Mouse (Mus musculus) olfactory bulb, adult 2 months (tissue): Measurements from ENCODE around the gene Ddx55. TPM values are rescaled to one million over a fixed set of nuclear protein-coding genes. Genes with fewer than 3 reads are reported as not detected.
"Not testable (repeated sequence)": the region's sequence is repeated elsewhere in the genome, so short reads cannot be mapped to it uniquely, and the experiment has no call there.

ENCODE experiments used
- H3K27ac ChIP-seq: fragments of 200-500 bp; 2 replicates; pipeline ENCODE4 v1.5.1; 2012; ENCODE audit warnings: low read depth, low read length; ENCODE audit not compliant: insufficient read depth
- H3K4me1 ChIP-seq: fragments of 200-500 bp; 2 replicates; pipeline ENCODE4 v1.6.1; 2012; ENCODE audit warnings: low read length; ENCODE audit not compliant: control insufficient read depth, insufficient read depth
- H3K4me3 ChIP-seq: fragments of 200-500 bp; 2 replicates; pipeline ENCODE4 v1.5.1; 2012; ENCODE audit warnings: mild to moderate bottlenecking, low read depth, low read length, moderate library complexity; ENCODE audit not compliant: insufficient read depth
- CTCF ChIP-seq: fragments of 200-500 bp; IDR thresholded peaks from 2 replicates; pipeline ENCODE4 v1.5.1; 2012; ENCODE audit warnings: low read depth, mild to moderate bottlenecking, low read length, moderate library complexity; ENCODE audit not compliant: insufficient read depth
- POLR2A ChIP-seq: fragments of 200-500 bp; IDR thresholded peaks from 2 replicates; pipeline ENCODE4 v1.6.1; 2012; ENCODE audit warnings: mild to moderate bottlenecking, low read depth, low read length, moderate library complexity; ENCODE audit not compliant: insufficient read depth
- WGBS: fragments of 180-500 bp; shearing (Covaris S2); methylation state at CpG from one replicate; pipeline ENCODE4 v1.1.7; 2018; 5-methylcytosine and 5-hydroxymethylcytosine counted together
- polyA plus RNA-seq: library from polyadenylated mRNA; stranded (reverse); fragments of >200 nt; gene quantifications from 2 replicates; pipeline ENCODE4 v1.2.4, GENCODE M21; 2012; ENCODE audit warnings: low replicate concordance; ENCODE audit not compliant: missing spikeins, insufficient read depth, insufficient read length

Ddx55 gene
- polyA plus RNA-seq, 1 experiment = not detected

DNA sequence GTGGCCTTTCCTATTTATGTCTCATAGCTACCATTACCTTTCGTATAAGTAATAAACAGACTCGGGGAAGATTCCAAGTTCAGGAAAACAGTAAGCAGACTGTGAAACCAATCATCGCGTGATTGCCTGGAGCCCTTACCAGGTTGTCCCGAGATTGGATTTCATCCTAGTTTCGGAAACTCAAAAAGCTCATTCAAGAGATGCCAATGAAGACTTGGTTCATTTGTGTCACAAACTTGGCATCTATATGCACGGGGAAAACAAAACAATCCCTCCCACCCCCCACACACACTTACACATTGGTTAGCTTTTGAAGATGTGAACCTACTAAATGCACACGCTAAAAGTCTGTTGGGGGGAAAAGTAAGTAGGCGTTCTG, 581 bp upstream of the Ddx55 start:
- 3% methylated on average over 9 of the region's 9 CpGs for WGBS

DNA sequence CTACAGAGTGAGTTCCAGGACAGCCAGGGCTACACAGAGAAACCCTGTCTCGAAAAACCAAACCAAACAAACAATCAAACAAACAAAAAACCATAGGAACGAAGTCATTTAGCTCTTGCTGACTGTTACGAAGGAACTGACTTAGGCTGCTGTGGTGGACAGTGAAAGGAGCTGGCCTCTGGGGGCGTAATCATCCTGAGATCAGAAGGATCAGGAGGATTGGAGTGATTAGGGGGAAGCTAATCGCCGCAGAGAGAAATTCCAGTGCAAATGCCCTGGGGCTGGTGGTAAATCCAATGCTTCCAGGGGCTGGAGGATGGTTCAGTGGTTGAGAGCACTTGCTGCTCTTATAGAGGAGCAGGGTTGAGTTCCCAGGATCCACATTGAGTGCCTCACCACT, 943 bp downstream of the Ddx55 start:
- H3K4me1 ChIP-seq = peaks cover 2% of the 10 kb centered on the region; the same call in 1 of the 2 replicates
- no peak for TF ChIP-seq POLR2A
- no peak for TF ChIP-seq CTCF
- 64% methylated on average over 6 of the region's 6 CpGs for WGBS
- H3K4me3 ChIP-seq = no peak overlapping the region
- H3K27ac ChIP-seq = no peak overlapping the region

More for the DNA sequence above, 581 bp upstream of the Ddx55 start:
- H3K27ac ChIP-seq = no peak overlapping the region
- H3K4me1 ChIP-seq = peaks cover 2% of the 10 kb centered on the region; the same call in 1 of the 2 replicates
- no peak for TF ChIP-seq CTCF
- TF ChIP-seq POLR2A = no peak
- H3K4me3 ChIP-seq = no peak overlapping the region

DNA sequence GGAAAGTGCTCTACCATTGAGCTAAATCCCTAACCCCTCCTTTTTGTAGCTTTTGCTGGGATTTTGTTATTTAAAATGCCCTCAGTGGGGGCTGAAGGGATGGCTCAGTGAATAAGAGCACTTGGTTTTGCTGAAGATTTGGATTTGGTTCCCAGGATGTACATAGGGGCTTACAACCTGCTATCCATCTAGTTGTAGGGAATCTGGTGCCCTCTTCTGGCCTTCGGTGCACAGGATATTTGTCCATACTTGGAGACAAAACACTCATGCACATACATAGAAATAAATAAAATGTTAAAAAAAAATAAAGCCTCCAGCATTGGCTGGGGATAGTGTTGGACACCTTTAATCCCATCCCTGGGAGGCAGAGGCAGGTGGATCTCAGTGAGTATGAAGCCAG, 2.5 kb downstream of the Ddx55 start:
- WGBS = 73% methylated on average over 1 of the region's 1 CpGs
- Histone ChIP-seq H3K27ac (no peak overlapping the region), H3K4me1 (peaks cover 2% of the 10 kb centered on the region; the same call in 1 of the 2 replicates), H3K4me3 (no peak overlapping the region)
- TF ChIP-seq POLR2A (no peak), CTCF (no peak)

GRCm38 (mm10) chr5:124571068-124571467, 18.4 kb downstream of the Ddx55 start:
- Histone ChIP-seq H3K27ac (no peak overlapping the region), H3K4me1 (no peaks in the 10 kb centered on the region), H3K4me3 (no peak overlapping the region)
- 84% methylated on average over 12 of the region's 12 CpGs for WGBS
- TF ChIP-seq CTCF (no peak), POLR2A (no peak)

GRCm38 (mm10) chr5:124575467-124575866, 22.8 kb downstream of the Ddx55 start:
- peaks cover 9% of the 10 kb centered on the region for H3K4me1 ChIP-seq
- TF ChIP-seq POLR2A = no peak
- no peak for TF ChIP-seq CTCF
- 93% methylated on average over 7 of the region's 7 CpGs for WGBS
- H3K27ac ChIP-seq = no peak overlapping the region
- no peak overlapping the region for H3K4me3 ChIP-seq

GRCm38 (mm10) chr5:124578633-124579317, 26.1 kb downstream of the Ddx55 start, which contains the start of the genes Eif2b1 and Gtf2h3:
Eif2b1 (minus strand) TSS chr5:124579131.
Gtf2h3 (plus strand) TSS chr5:124579140.
- H3K27ac ChIP-seq = peak within 1 kb of the TSS; percentile 34; the same call in 1 of the 2 replicates
- H3K4me3 ChIP-seq = peak within 1 kb of the TSS; percentile 68
- H3K4me1 ChIP-seq = peaks cover 9% of the 10 kb centered on the region
- TF ChIP-seq POLR2A (peak; percentile 95), CTCF (0 out of 2 replicates have a peak, but pooled peaks have one; percentile 17)
- WGBS = 1% methylated on average over 51 of the region's 51 CpGs

- Histone ChIP-seq H3K27ac (no peak overlapping the region), H3K4me3 (no peak overlapping the region), H3K4me1 (peaks cover 5% of the 10 kb centered on the region)
- WGBS = 87% methylated on average over 5 of the region's 5 CpGs
- TF ChIP-seq POLR2A = no peak
- no peak for TF ChIP-seq CTCF
These were observed 29.9 kb downstream of the Ddx55 start for GRCm38 (mm10) chr5:124582515-124582914.

- no peak overlapping the region for H3K27ac ChIP-seq
- whole genome bisulfite sequencing = 98% methylated on average over 3 of the region's 3 CpGs
- TF ChIP-seq CTCF = no peak
- TF ChIP-seq POLR2A = no peak
- H3K4me1 ChIP-seq = no peaks in the 10 kb centered on the region
- no peak overlapping the region for H3K4me3 ChIP-seq
These were observed 40.1 kb downstream of the Ddx55 start for GRCm38 (mm10) chr5:124592768-124593167.

DNA sequence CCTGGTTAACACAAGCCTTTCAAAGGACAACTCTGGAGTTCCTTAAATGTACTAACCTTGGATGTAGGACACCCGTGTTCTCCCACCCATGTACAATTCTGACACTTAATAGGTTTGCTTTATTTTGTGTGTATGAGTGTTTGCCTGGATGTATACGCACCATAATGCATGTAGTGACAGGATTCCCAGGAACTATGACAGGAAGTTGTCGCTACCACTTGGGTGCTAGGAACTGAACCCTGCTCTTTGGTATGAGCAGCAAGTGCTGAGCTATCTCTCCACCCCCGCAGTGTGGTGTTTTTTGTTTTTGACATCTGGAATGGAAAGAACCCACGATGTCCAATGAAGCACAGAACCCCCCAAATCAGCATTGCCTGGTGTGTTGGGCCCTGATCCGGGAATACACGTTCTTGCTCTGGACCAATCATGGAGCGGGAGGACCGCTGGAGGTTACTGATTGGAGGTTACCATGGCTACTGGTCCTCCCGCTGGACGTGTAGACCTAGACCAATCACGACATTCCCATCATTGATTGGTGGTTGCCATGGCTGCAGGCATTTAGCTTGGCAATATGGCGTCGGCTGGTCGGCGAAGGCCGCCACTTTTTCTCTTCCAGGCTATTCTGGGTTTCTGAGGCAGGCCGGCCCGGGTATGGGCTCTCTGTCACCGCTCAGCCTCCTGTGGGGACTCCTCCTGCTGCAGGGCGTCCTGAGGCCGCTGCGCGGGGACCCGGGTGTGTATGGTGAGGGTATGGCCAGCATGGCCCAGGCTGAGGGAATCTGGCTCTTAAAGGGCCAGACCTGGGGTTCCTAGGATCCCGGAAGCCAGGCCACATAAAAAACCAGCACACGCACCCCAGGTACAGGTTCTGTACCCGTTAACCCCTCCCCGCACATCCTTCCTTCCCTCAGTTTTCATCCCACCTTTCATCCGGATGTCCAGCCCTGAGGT, 45.8 kb downstream of the Ddx55 start:
- H3K27ac ChIP-seq = peak overlapping the region; percentile 79
- H3K4me1 ChIP-seq = peaks cover 7% of the 10 kb centered on the region; the same call in 1 of the 2 replicates
- whole genome bisulfite sequencing = 3% methylated on average over 30 of the region's 30 CpGs
- TF ChIP-seq CTCF (no peak), POLR2A (peak; percentile 54; the same call in 1 of the 2 replicates)
- peak overlapping the region; percentile 83 for H3K4me3 ChIP-seq

- H3K4me3 ChIP-seq, H3K4me1 ChIP-seq, H3K27ac ChIP-seq: not testable (repeated sequence)
- 59% methylated on average over 8 of the region's 8 CpGs for WGBS
These were observed 47.1 kb downstream of the Ddx55 start for GRCm38 (mm10) chr5:124599726-124600125.
